Mouse (Mus musculus): ENCODE measurements around the gene Gtf2h1. TPM values are rescaled to one million over a fixed set of nuclear protein-coding genes. Genes with fewer than 3 reads are reported as not detected.

The Gtf2h1 gene
- polyA plus RNA-seq, 2 experiments: 34.2 to 53.1 TPM

- ATAC-seq (ENCODE audit: low FRiP score, low read depth) (no peak), DNase-seq (ENCODE audit: low spot score) (no peak)
- Histone ChIP-seq H3K4me2 (replicated peaks; ENCODE audit: low read depth, low read length, severe bottlenecking) (no peak overlapping the region), H3K9ac (ENCODE audit: low read depth, low read length, severe bottlenecking) (no peak overlapping the region), H3K27me3 (ENCODE audit: control insufficient read depth, insufficient read depth, low read length) (no peaks in the 10 kb centered on the region), H3K36me3 (ENCODE audit: control insufficient read depth, insufficient read depth, low read length) (peaks cover 51% of the 10 kb centered on the region), H3K4me1 (ENCODE audit: control insufficient read depth, insufficient read depth, low read length) (no peaks in the 10 kb centered on the region), H3K9me3 (ENCODE audit: control insufficient read depth, low read length) (no peaks in the 10 kb centered on the region), H3K27ac (replicated peaks; ENCODE audit: low read depth, low read length) (no peak overlapping the region), H3K4me3 (replicated peaks; ENCODE audit: low read length) (no peak overlapping the region)
- no peak for TF ChIP-seq POLR2A (IDR thresholded peaks at IDR 0.05; ENCODE audit: borderline replicate concordance, extremely low read depth, insufficient read depth, insufficient read length)
- WGBS: 89% methylated on average over 5 of the region's 5 CpGs
Observed at GRCm38 (mm10) chr7:46789177-46789849, 6.6 kb upstream of the Gtf2h1 start.

GRCm38 (mm10) chr7:46793871-46794270 is 2.0 kb upstream of the Gtf2h1 start:
- TF ChIP-seq POLR2A (IDR thresholded peaks at IDR 0.05; ENCODE audit: borderline replicate concordance, extremely low read depth, insufficient read depth, insufficient read length): no peak
- H3K4me3 ChIP-seq (replicated peaks; ENCODE audit: low read length): no peak overlapping the region
- no peak for ATAC-seq (ENCODE audit: low FRiP score, low read depth)
- H3K9ac ChIP-seq (ENCODE audit: low read depth, low read length, severe bottlenecking): no peak overlapping the region; the same call in 1 of the 2 replicates
- no peak overlapping the region for H3K4me2 ChIP-seq (replicated peaks; ENCODE audit: low read depth, low read length, severe bottlenecking)
- H3K36me3 ChIP-seq (ENCODE audit: control insufficient read depth, insufficient read depth, low read length): peaks cover 14% of the 10 kb centered on the region
- H3K4me1 ChIP-seq (ENCODE audit: control insufficient read depth, insufficient read depth, low read length): peaks cover 16% of the 10 kb centered on the region
- H3K27me3 ChIP-seq (ENCODE audit: control insufficient read depth, insufficient read depth, low read length): no peaks in the 10 kb centered on the region
- WGBS: 83% methylated on average over 4 of the region's 4 CpGs
- no peaks in the 10 kb centered on the region for H3K9me3 ChIP-seq (ENCODE audit: control insufficient read depth, low read length)
- H3K27ac ChIP-seq (replicated peaks; ENCODE audit: low read depth, low read length): no peak overlapping the region
- no peak for DNase-seq (ENCODE audit: low spot score)

GRCm38 (mm10) chr7:46796206-46796679 is 340 bp downstream of the Gtf2h1 start:
- Histone ChIP-seq H3K4me3 (replicated peaks; ENCODE audit: low read length) (peak overlapping the region; percentile 94), H3K27me3 (ENCODE audit: control insufficient read depth, insufficient read depth, low read length) (no peaks in the 10 kb centered on the region), H3K9ac (ENCODE audit: low read depth, low read length, severe bottlenecking) (peak overlapping the region; percentile 93), H3K36me3 (ENCODE audit: control insufficient read depth, insufficient read depth, low read length) (peaks cover 13% of the 10 kb centered on the region), H3K9me3 (ENCODE audit: control insufficient read depth, low read length) (no peaks in the 10 kb centered on the region), H3K4me2 (replicated peaks; ENCODE audit: low read depth, low read length, severe bottlenecking) (peak overlapping the region; percentile 77), H3K4me1 (ENCODE audit: control insufficient read depth, insufficient read depth, low read length) (peaks cover 16% of the 10 kb centered on the region), H3K27ac (replicated peaks; ENCODE audit: low read depth, low read length) (peak overlapping the region; percentile 90; the same call in 1 of the 2 replicates)
- peak; percentile 32 for ATAC-seq (ENCODE audit: low FRiP score, low read depth)
- no peak for TF ChIP-seq POLR2A (IDR thresholded peaks at IDR 0.05; ENCODE audit: borderline replicate concordance, extremely low read depth, insufficient read depth, insufficient read length)
- no peak for DNase-seq (ENCODE audit: low spot score)
- WGBS: under 1% methylated on average over 28 of the region's 31 CpGs

- H3K36me3 ChIP-seq (ENCODE audit: control insufficient read depth, insufficient read depth, low read length): peaks cover 17% of the 10 kb centered on the region
- no peak overlapping the region for H3K27ac ChIP-seq (replicated peaks; ENCODE audit: low read depth, low read length)
- no peaks in the 10 kb centered on the region for H3K9me3 ChIP-seq (ENCODE audit: control insufficient read depth, low read length)
- H3K27me3 ChIP-seq (ENCODE audit: control insufficient read depth, insufficient read depth, low read length): no peaks in the 10 kb centered on the region
- 63% methylated on average over 6 of the region's 6 CpGs for WGBS
- no peak for DNase-seq (ENCODE audit: low spot score)
- ATAC-seq (ENCODE audit: low FRiP score, low read depth): no peak
- TF ChIP-seq POLR2A (IDR thresholded peaks at IDR 0.05; ENCODE audit: borderline replicate concordance, extremely low read depth, insufficient read depth, insufficient read length): no peak
- H3K4me1 ChIP-seq (ENCODE audit: control insufficient read depth, insufficient read depth, low read length): peaks cover 16% of the 10 kb centered on the region
- peak overlapping the region; percentile 93 for H3K9ac ChIP-seq (ENCODE audit: low read depth, low read length, severe bottlenecking)
- peak overlapping the region; percentile 77 for H3K4me2 ChIP-seq (replicated peaks; ENCODE audit: low read depth, low read length, severe bottlenecking)
- H3K4me3 ChIP-seq (replicated peaks; ENCODE audit: low read length): peak overlapping the region; percentile 94
Observed at GRCm38 (mm10) chr7:46796779-46797178, 876 bp downstream of the Gtf2h1 start.

GRCm38 (mm10) chr7:46810325-46810724 is 14.4 kb downstream of the Gtf2h1 start:
- no peaks in the 10 kb centered on the region for H3K27me3 ChIP-seq (ENCODE audit: control insufficient read depth, insufficient read depth, low read length)
- H3K27ac ChIP-seq (replicated peaks; ENCODE audit: low read depth, low read length): no peak overlapping the region
- H3K9ac ChIP-seq (ENCODE audit: low read depth, low read length, severe bottlenecking): no peak overlapping the region
- H3K9me3 ChIP-seq (ENCODE audit: control insufficient read depth, low read length): no peaks in the 10 kb centered on the region
- no peak for TF ChIP-seq POLR2A (IDR thresholded peaks at IDR 0.05; ENCODE audit: borderline replicate concordance, extremely low read depth, insufficient read depth, insufficient read length)
- ATAC-seq (ENCODE audit: low FRiP score, low read depth): no peak
- no peaks in the 10 kb centered on the region for H3K4me1 ChIP-seq (ENCODE audit: control insufficient read depth, insufficient read depth, low read length)
- H3K4me2 ChIP-seq (replicated peaks; ENCODE audit: low read depth, low read length, severe bottlenecking): no peak overlapping the region
- no peak overlapping the region for H3K4me3 ChIP-seq (replicated peaks; ENCODE audit: low read length)
- WGBS: 97% methylated on average over 6 of the region's 6 CpGs
- peaks cover 86% of the 10 kb centered on the region for H3K36me3 ChIP-seq (ENCODE audit: control insufficient read depth, insufficient read depth, low read length)
- no peak for DNase-seq (ENCODE audit: low spot score)
